Mouse (Mus musculus): ENCODE data around the gene L3mbtl4.

DNA sequence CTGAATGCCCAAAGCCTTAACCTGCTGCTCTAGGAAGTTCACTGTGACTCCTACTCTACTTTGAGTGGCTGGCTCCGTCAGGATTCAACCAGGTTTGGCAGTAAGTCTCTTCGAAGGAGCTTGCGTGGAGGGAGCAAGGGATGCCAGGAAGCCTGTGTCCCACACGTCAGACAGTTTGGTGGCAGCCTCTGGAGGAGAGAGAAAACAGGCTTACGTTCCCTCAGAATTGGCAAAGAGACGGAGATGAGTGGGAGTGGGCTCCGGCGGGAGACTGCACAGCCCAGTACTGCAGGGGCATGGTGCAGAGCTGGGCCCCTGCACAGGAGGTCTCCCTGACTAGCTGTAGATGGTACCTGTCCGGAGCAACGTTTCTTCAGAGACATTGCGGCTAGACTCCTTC, 481.2 kb downstream of the L3mbtl4 start:
- TF ChIP-seq CTCF (IDR thresholded peaks at IDR 0.05; ENCODE audit: low read depth) (no peak), EP300 (IDR thresholded peaks at IDR 0.05; ENCODE audit: low read depth) (no peak)

All from heart, postnatal 0 days (tissue).